Mouse (Mus musculus) midbrain, embryonic 11.5 days (tissue): ENCODE data around the gene Vamp4. TPM values are rescaled to one million over a fixed set of nuclear protein-coding genes. Genes with fewer than 3 reads are reported as not detected.

Experiments used
- ATAC-seq: fragments of 200-750 bp; cut with Nextera tagmentation; 2 replicates; pipeline ENCODE4 v1.8.0; 2017; ENCODE audit warnings: moderate TSS enrichment, moderate library complexity; ENCODE audit not compliant: low FRiP score
- DNase-seq: peaks from one replicate; pipeline ENCODE4 v3.0.0; 2015; ENCODE audit warnings: low spot score; ENCODE audit errors: missing footprints
- H3K27ac ChIP-seq: fragments of 300-500 bp; sonication (generic); 2 replicates; pipeline ENCODE4 v1.5.1; 2014; ENCODE audit warnings: low read depth, low read length
- H3K27me3 ChIP-seq: fragments of 300-500 bp; sonication (generic); 2 replicates; pipeline ENCODE4 v1.6.1; 2014; ENCODE audit warnings: mild to moderate bottlenecking, low read length, moderate library complexity, mixed read lengths; ENCODE audit not compliant: control insufficient read depth, insufficient read depth
- H3K36me3 ChIP-seq: fragments of 300-500 bp; sonication (generic); 2 replicates; pipeline ENCODE4 v1.6.1; 2014; ENCODE audit warnings: mild to moderate bottlenecking, low read length, moderate library complexity, mixed read lengths; ENCODE audit not compliant: control insufficient read depth, insufficient read depth
- H3K4me1 ChIP-seq: fragments of 300-500 bp; sonication (generic); 2 replicates; pipeline ENCODE4 v1.6.1; 2014; ENCODE audit warnings: low read length; ENCODE audit not compliant: control insufficient read depth, insufficient read depth
- H3K4me2 ChIP-seq: fragments of 300-500 bp; sonication (generic); 2 replicates; pipeline ENCODE4 v1.6.1; 2014; ENCODE audit warnings: mild to moderate bottlenecking, moderate library complexity
- H3K4me3 ChIP-seq: fragments of 300-500 bp; sonication (generic); 2 replicates; pipeline ENCODE4 v1.5.1; 2014; ENCODE audit warnings: low read depth, low read length
- H3K9ac ChIP-seq: fragments of 300-500 bp; sonication (generic); 2 replicates; pipeline ENCODE4 v1.6.1; 2014; ENCODE audit warnings: low read length
- H3K9me3 ChIP-seq: fragments of 300-500 bp; sonication (generic); 2 replicates; pipeline ENCODE4 v1.6.1; 2016; ENCODE audit warnings: low read length; ENCODE audit not compliant: control insufficient read depth
- WGBS: fragments of 180-500 bp; shearing (Covaris S2); extraction: QIAGEN DNeasy Blood & Tissue Kit; methylation state at CpG from one replicate; pipeline ENCODE4 v1.1.7; 2014; 5-methylcytosine and 5-hydroxymethylcytosine counted together
- polyA plus RNA-seq: library from polyadenylated mRNA; unstranded; fragments of >200 nt; fragmentation: Nextera tagmentation; extraction: Ambion mirVana; gene quantifications from 2 replicates; pipeline ENCODE4 v1.2.1, GENCODE M21; 2014

Vamp4 gene
- polyA plus RNA-seq, 1 experiment from 2014 or later: 64.4 TPM

DNA sequence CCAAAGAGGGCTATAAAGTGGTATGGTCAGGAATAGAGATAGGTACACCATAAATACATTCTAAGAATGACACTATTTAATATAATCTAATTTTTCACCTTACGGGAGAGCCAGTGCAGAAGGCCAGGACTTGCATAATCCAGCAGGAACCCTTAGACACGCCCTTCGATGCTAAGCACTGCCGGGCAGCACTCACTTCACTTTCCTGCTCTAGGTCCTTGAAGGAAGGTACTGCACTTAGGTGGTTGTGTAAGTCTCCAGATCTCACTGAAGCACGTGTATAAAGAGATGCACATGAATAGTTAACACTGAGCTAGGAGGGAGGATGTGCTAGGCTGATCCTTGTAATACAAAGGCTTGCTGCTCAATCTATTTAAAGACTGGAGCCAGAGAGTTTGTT, 29.3 kb downstream of the Vamp4 start:
- H3K4me1 ChIP-seq: no peaks in the 10 kb centered on the region
- H3K27me3 ChIP-seq: no peaks in the 10 kb centered on the region
- 0 out of 2 replicates have a peak, but pooled peaks cover 2% of the 10 kb centered on the region for H3K36me3 ChIP-seq
- 91% methylated on average over 5 of the region's 5 CpGs for WGBS
- DNase-seq (no peak), ATAC-seq (no peak)
- H3K4me3 ChIP-seq: no peak overlapping the region
- no peak overlapping the region for H3K4me2 ChIP-seq
- H3K9me3 ChIP-seq: no peaks in the 10 kb centered on the region
- H3K9ac ChIP-seq: no peak overlapping the region
- no peak overlapping the region for H3K27ac ChIP-seq

DNA sequence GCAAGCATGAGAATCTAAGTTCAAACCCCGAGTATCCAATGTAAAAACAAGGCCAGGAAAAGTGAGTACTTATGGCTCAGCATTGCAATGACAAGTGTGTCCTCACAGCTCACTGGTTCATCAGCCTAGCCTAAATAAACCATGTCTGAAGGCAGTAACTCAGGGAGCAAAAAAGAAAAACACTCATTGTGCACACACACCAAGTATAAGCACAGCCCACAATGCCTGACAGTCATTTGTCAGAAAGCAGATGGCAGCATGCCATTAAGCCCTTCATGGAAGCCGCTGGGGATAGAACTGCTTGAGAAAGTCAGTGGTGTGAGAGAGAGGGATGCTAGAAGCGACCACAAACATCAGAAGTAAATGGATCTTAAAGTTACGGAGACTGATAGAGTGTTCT, 31.0 kb downstream of the Vamp4 start:
- Histone ChIP-seq H3K4me1 (no peaks in the 10 kb centered on the region), H3K36me3 (0 out of 2 replicates have a peak, but pooled peaks cover 2% of the 10 kb centered on the region), H3K4me3 (no peak overlapping the region), H3K27me3 (no peaks in the 10 kb centered on the region), H3K9me3 (no peaks in the 10 kb centered on the region), H3K4me2 (no peak overlapping the region), H3K27ac (no peak overlapping the region), H3K9ac (no peak overlapping the region)
- DNase-seq (no peak), ATAC-seq (no peak)
- 91% methylated on average over 4 of the region's 4 CpGs for WGBS

DNA sequence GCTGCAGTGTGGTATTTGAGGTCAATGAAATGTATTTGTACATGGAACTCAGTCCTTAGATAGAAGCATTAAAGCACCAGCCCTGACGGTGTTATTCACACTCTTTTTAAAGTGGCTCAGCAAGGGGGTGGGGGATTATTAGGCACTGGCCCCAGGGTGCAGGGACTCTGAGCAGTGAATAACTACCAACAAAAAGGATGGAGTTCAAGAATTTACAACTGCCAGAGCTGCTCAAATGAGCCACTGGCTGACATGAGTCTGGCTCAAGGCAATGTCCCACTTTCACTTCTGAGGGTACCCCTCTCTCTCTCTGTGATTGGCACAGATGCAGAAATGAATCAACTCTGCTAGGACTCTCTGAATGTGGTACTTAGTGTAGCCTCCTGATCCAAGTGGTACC, 37.8 kb downstream of the Vamp4 start:
- no peaks in the 10 kb centered on the region for H3K9me3 ChIP-seq
- no peak overlapping the region for H3K4me3 ChIP-seq
- H3K4me1 ChIP-seq: peaks cover 2% of the 10 kb centered on the region; the same call in 1 of the 2 replicates
- no peak for ATAC-seq
- H3K27ac ChIP-seq: no peak overlapping the region
- H3K4me2 ChIP-seq: no peak overlapping the region
- H3K9ac ChIP-seq: no peak overlapping the region
- H3K36me3 ChIP-seq: no peaks in the 10 kb centered on the region
- H3K27me3 ChIP-seq: no peaks in the 10 kb centered on the region
- DNase-seq: no peak
- 8% methylated on average over 1 of the region's 1 CpGs for WGBS

GRCm38 (mm10) chr1:162609633-162610250, 39.4 kb downstream of the Vamp4 start:
- ATAC-seq: peak; percentile 83
- DNase-seq: peak; percentile 86
- H3K4me3 ChIP-seq: no peak overlapping the region
- peak overlapping the region; percentile 48; the same call in 1 of the 2 replicates for H3K27ac ChIP-seq
- H3K27me3 ChIP-seq: no peaks in the 10 kb centered on the region
- no peaks in the 10 kb centered on the region for H3K36me3 ChIP-seq
- no peak overlapping the region for H3K9ac ChIP-seq
- WGBS: 29% methylated on average over 9 of the region's 9 CpGs
- H3K4me2 ChIP-seq: no peak overlapping the region
- no peaks in the 10 kb centered on the region for H3K9me3 ChIP-seq
- H3K4me1 ChIP-seq: peaks cover 2% of the 10 kb centered on the region; the same call in 1 of the 2 replicates

DNA sequence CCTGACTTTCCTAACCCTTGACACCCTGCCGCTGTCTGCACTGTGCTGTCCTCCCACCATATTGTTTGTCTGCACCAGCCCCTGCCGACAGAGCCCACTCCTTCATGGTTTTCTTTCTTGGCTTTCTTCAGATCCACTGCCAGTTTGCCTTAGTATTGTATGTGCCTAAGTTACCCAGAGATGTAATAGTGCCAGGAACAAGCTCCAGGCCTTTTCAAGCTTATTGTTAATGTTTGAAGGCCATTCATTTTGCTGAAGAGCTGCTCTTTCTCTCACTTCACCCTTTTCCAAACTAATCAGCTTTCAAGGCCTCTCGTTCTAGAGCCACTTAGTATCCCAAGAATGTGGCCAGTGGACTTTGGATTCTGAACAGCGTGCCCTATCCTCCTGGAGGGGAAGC, 40.9 kb downstream of the Vamp4 start:
- no peak for DNase-seq
- no peak overlapping the region for H3K4me3 ChIP-seq
- H3K9me3 ChIP-seq: no peaks in the 10 kb centered on the region
- 57% methylated on average over 4 of the region's 4 CpGs for WGBS
- H3K9ac ChIP-seq: no peak overlapping the region
- ATAC-seq: no peak
- no peak overlapping the region for H3K4me2 ChIP-seq
- H3K27me3 ChIP-seq: no peaks in the 10 kb centered on the region
- peaks cover 2% of the 10 kb centered on the region; the same call in 1 of the 2 replicates for H3K4me1 ChIP-seq
- H3K27ac ChIP-seq: no peak overlapping the region
- H3K36me3 ChIP-seq: no peaks in the 10 kb centered on the region

- Histone ChIP-seq H3K27ac (no peak overlapping the region), H3K4me1 (no peaks in the 10 kb centered on the region), H3K27me3 (no peaks in the 10 kb centered on the region), H3K36me3 (no peaks in the 10 kb centered on the region), H3K9me3 (no peaks in the 10 kb centered on the region), H3K4me2 (no peak overlapping the region), H3K9ac (no peak overlapping the region), H3K4me3 (no peak overlapping the region)
- ATAC-seq (peak; percentile 68; the same call in 1 of the 2 replicates), DNase-seq (no peak)
- 78% methylated on average over 1 of the region's 1 CpGs for WGBS
Measured at GRCm38 (mm10) chr1:162615511-162615910, 45.2 kb downstream of the Vamp4 start.

DNA sequence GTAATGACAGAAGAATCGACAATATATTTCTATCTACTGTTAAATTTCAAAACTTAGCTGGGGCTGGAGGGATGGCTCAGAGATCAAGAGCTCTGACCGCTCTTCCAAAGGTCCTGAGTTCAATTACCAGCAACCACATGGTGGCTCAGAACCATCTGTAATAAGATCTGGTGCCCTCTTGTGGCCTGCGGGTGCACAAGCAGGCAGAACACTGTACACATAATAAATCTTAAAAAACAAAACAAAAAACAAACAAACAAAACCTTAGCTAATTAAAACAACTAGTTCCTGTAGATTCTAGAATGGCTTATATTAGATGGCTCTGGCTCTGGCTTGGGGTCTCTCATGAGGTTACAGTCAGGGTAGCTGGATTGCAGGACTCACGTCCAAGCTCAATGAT, 50.2 kb downstream of the Vamp4 start:
- Histone ChIP-seq H3K9ac (no peak overlapping the region), H3K4me2 (no peak overlapping the region), H3K9me3 (no peaks in the 10 kb centered on the region), H3K36me3 (no peaks in the 10 kb centered on the region), H3K27ac (no peak overlapping the region), H3K4me1 (no peaks in the 10 kb centered on the region), H3K27me3 (no peaks in the 10 kb centered on the region), H3K4me3 (no peak overlapping the region)
- WGBS: 69% methylated on average over 4 of the region's 4 CpGs
- DNase-seq: no peak
- no peak for ATAC-seq

DNA sequence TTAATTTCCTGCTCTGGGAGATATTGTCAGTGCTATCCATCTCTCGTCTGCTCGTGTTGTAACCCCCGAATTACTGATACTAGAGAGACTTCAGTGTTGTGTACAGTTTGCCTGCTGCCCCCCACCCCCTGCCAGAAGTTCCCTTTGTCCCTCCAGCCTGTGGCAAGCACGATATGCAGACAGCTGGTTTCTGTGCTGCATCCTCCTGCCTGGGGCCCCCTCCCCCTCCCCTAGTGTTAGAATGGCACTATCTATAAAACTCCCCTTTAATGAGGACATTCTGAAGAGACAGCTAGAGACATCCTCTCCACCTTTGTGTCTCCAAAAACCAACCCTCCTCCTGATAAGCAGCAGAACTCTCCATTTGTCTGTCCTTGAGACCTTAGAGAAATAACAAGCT, 53.6 kb downstream of the Vamp4 start:
- Histone ChIP-seq H3K27ac (no peak overlapping the region), H3K4me1 (no peaks in the 10 kb centered on the region), H3K4me3 (no peak overlapping the region), H3K9me3 (no peaks in the 10 kb centered on the region), H3K27me3 (no peaks in the 10 kb centered on the region), H3K9ac (no peak overlapping the region), H3K36me3 (no peaks in the 10 kb centered on the region), H3K4me2 (no peak overlapping the region)
- WGBS: 63% methylated on average over 4 of the region's 4 CpGs
- DNase-seq: no peak
- no peak for ATAC-seq

DNA sequence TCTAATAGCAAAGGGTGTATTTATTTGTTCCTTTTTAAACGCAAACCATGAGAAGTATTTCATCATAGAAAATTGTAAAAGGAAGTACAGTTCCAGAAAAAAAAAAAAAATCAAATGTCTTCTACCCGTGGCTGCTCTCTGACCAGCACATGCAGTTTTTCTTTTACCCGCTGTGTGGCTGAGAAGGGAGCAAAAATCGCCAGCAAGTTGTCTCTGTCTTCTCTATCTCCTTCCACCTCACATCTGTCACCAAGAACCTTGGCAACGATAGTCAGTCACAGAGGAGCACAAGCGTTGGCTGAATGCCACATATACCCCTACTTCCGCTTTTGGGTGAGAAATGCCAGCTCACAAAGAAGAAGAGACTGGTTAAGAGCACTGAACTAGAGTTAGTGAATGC, 54.9 kb downstream of the Vamp4 start:
- no peak overlapping the region for H3K27ac ChIP-seq
- H3K9me3 ChIP-seq: no peaks in the 10 kb centered on the region
- H3K4me2 ChIP-seq: no peak overlapping the region
- no peaks in the 10 kb centered on the region for H3K27me3 ChIP-seq
- H3K4me3 ChIP-seq: no peak overlapping the region
- H3K4me1 ChIP-seq: no peaks in the 10 kb centered on the region
- DNase-seq (no peak), ATAC-seq (no peak)
- H3K36me3 ChIP-seq: no peaks in the 10 kb centered on the region
- no peak overlapping the region for H3K9ac ChIP-seq
- WGBS: 79% methylated on average over 7 of the region's 7 CpGs
